Mouse (Mus musculus) testis, adult 2 months (tissue): ENCODE measurements around the gene Ptgir. TPM values are rescaled to one million over a fixed set of nuclear protein-coding genes. Genes with fewer than 3 reads are reported as not detected.

Experiments
- H3K27ac ChIP-seq: fragments of 200-500 bp; 2 replicates; pipeline ENCODE4 v1.5.1; 2012; ENCODE audit warnings: low read depth, low read length; ENCODE audit not compliant: control insufficient read depth, insufficient read depth
- H3K27me3 ChIP-seq: fragments of 200-500 bp; 2 replicates; pipeline ENCODE4 v1.6.1; 2012; ENCODE audit warnings: mild to moderate bottlenecking, low read length, moderate library complexity; ENCODE audit not compliant: control insufficient read depth, insufficient read depth
- H3K36me3 ChIP-seq: fragments of 200-500 bp; 2 replicates; pipeline ENCODE4 v1.6.1; 2012; ENCODE audit warnings: mild to moderate bottlenecking, low read length; ENCODE audit not compliant: control insufficient read depth, insufficient read depth
- H3K4me1 ChIP-seq: fragments of 200-500 bp; 2 replicates; pipeline ENCODE4 v1.6.1; 2012; ENCODE audit warnings: low read length; ENCODE audit not compliant: control insufficient read depth, insufficient read depth
- H3K4me3 ChIP-seq: fragments of 200-500 bp; 2 replicates; pipeline ENCODE4 v1.5.1; 2012; ENCODE audit warnings: low read depth, mild to moderate bottlenecking, low read length, moderate library complexity, mixed read lengths; ENCODE audit not compliant: control insufficient read depth
- CTCF ChIP-seq: fragments of 200-500 bp; IDR thresholded peaks from 2 replicates; pipeline ENCODE4 v1.5.1; 2012; ENCODE audit warnings: low read depth, mild to moderate bottlenecking, inconsistent platforms, low read length, moderate library complexity; ENCODE audit not compliant: control insufficient read depth, insufficient read depth, insufficient replicate concordance
- POLR2A ChIP-seq: fragments of 200-500 bp; IDR thresholded peaks from 2 replicates; pipeline ENCODE4 v1.6.1; 2012; ENCODE audit warnings: low read depth, mild to moderate bottlenecking, inconsistent platforms, low read length, moderate library complexity; ENCODE audit not compliant: control insufficient read depth
- polyA plus RNA-seq: library from polyadenylated mRNA; depleted of rRNA; stranded (reverse); fragments of >200 nt; gene quantifications from 2 replicates; pipeline ENCODE4 v1.2.3, GENCODE M21; 2012

Gene Ptgir
- polyA plus RNA-seq, 1 experiment, result 0.20 TPM

GRCm38 (mm10) chr7:16890944-16891343, 15.3 kb upstream of the Ptgir start:
- Histone ChIP-seq H3K36me3 (no peaks in the 10 kb centered on the region; the same call in 1 of the 2 replicates), H3K27me3 (no peaks in the 10 kb centered on the region; the same call in 1 of the 2 replicates), H3K4me3 (peak overlapping the region; percentile 32), H3K4me1 (peaks cover 35% of the 10 kb centered on the region), H3K27ac (peak overlapping the region; percentile 51)
- TF ChIP-seq CTCF (no peak), POLR2A (no peak)

GRCm38 (mm10) chr7:16891641-16892351, 14.5 kb upstream of the Ptgir start, which contains the start of gene Gng8:
Gene Gng8, plus strand, starts transcription at chr7:16891786.
- peaks cover 29% of the 10 kb centered on the region for H3K4me1 ChIP-seq
- H3K27ac ChIP-seq, result peak within 1 kb of the TSS; percentile 51
- H3K4me3 ChIP-seq, result peak within 1 kb of the TSS; percentile 32
- peak; percentile 85 for TF ChIP-seq CTCF
- no peak for TF ChIP-seq POLR2A
- no peaks in the 10 kb centered on the region for H3K36me3 ChIP-seq
- no peaks in the 10 kb centered on the region for H3K27me3 ChIP-seq

- no peaks in the 10 kb centered on the region for H3K27me3 ChIP-seq
- H3K4me3 ChIP-seq, result no peak overlapping the region
- no peak for TF ChIP-seq CTCF
- no peak for TF ChIP-seq POLR2A
- H3K36me3 ChIP-seq, result no peaks in the 10 kb centered on the region
- H3K4me1 ChIP-seq, result peaks cover 28% of the 10 kb centered on the region
- H3K27ac ChIP-seq, result no peak overlapping the region
These were observed 13.9 kb upstream of the Ptgir start for GRCm38 (mm10) chr7:16892352-16892730.

GRCm38 (mm10) chr7:16893612-16894011, 12.7 kb upstream of the Ptgir start:
- Histone ChIP-seq H3K4me3 (no peak overlapping the region), H3K36me3 (no peaks in the 10 kb centered on the region), H3K27me3 (no peaks in the 10 kb centered on the region), H3K27ac (no peak overlapping the region), H3K4me1 (peaks cover 28% of the 10 kb centered on the region)
- no peak for TF ChIP-seq CTCF
- no peak for TF ChIP-seq POLR2A

GRCm38 (mm10) chr7:16894279-16894678, 12.0 kb upstream of the Ptgir start:
- no peak overlapping the region for H3K4me3 ChIP-seq
- no peak for TF ChIP-seq CTCF
- no peak for TF ChIP-seq POLR2A
- peaks cover 28% of the 10 kb centered on the region for H3K4me1 ChIP-seq
- H3K27ac ChIP-seq, result no peak overlapping the region
- no peaks in the 10 kb centered on the region for H3K27me3 ChIP-seq
- no peaks in the 10 kb centered on the region for H3K36me3 ChIP-seq

GRCm38 (mm10) chr7:16895000-16895399, 11.3 kb upstream of the Ptgir start:
- Histone ChIP-seq H3K27me3 (no peaks in the 10 kb centered on the region), H3K27ac (no peak overlapping the region), H3K4me1 (peaks cover 28% of the 10 kb centered on the region), H3K36me3 (no peaks in the 10 kb centered on the region), H3K4me3 (no peak overlapping the region)
- TF ChIP-seq POLR2A (no peak), CTCF (peak; percentile 68; the same call in 1 of the 2 replicates)

GRCm38 (mm10) chr7:16895511-16895910, 10.8 kb upstream of the Ptgir start:
- no peak overlapping the region for H3K27ac ChIP-seq

GRCm38 (mm10) chr7:16900526-16900925, 5.8 kb upstream of the Ptgir start:
- Histone ChIP-seq H3K36me3 (no peaks in the 10 kb centered on the region), H3K4me1 (peaks cover 6% of the 10 kb centered on the region), H3K27me3 (no peaks in the 10 kb centered on the region), H3K4me3 (no peak overlapping the region), H3K27ac (no peak overlapping the region; the same call in 1 of the 2 replicates)
- TF ChIP-seq POLR2A (no peak), CTCF (no peak)

More at GRCm38 (mm10) chr7:16895511-16895910, 10.8 kb upstream of the Ptgir start:
- TF ChIP-seq POLR2A, result no peak
- no peak for TF ChIP-seq CTCF
- no peaks in the 10 kb centered on the region for H3K36me3 ChIP-seq
- no peaks in the 10 kb centered on the region for H3K27me3 ChIP-seq
- no peak overlapping the region for H3K4me3 ChIP-seq
- H3K4me1 ChIP-seq, result peaks cover 30% of the 10 kb centered on the region
